Mouse (Mus musculus) olfactory bulb, adult 2 months (tissue): ENCODE data around the gene Gm16430. TPM values are rescaled to one million over a fixed set of nuclear protein-coding genes. Genes with fewer than 3 reads are reported as not detected.
"Not testable (repeated sequence)": the region's sequence is repeated elsewhere in the genome, so short reads cannot be mapped to it uniquely, and the experiment has no call there.

Source experiments
- H3K27ac ChIP-seq: fragments of 200-500 bp; 2 replicates; pipeline ENCODE4 v1.5.1; 2012; ENCODE audit warnings: low read depth, low read length; ENCODE audit not compliant: insufficient read depth
- H3K4me1 ChIP-seq: fragments of 200-500 bp; 2 replicates; pipeline ENCODE4 v1.6.1; 2012; ENCODE audit warnings: low read length; ENCODE audit not compliant: control insufficient read depth, insufficient read depth
- H3K4me3 ChIP-seq: fragments of 200-500 bp; 2 replicates; pipeline ENCODE4 v1.5.1; 2012; ENCODE audit warnings: mild to moderate bottlenecking, low read depth, low read length, moderate library complexity; ENCODE audit not compliant: insufficient read depth
- WGBS: fragments of 180-500 bp; shearing (Covaris S2); methylation state at CpG from one replicate; pipeline ENCODE4 v1.1.7; 2018; 5-methylcytosine and 5-hydroxymethylcytosine counted together
- polyA plus RNA-seq: library from polyadenylated mRNA; stranded (reverse); fragments of >200 nt; gene quantifications from 2 replicates; pipeline ENCODE4 v1.2.4, GENCODE M21; 2012; ENCODE audit warnings: low replicate concordance; ENCODE audit not compliant: missing spikeins, insufficient read depth, insufficient read length

Gm16430 gene
- polyA plus RNA-seq, result not detected in 2 replicates

DNA sequence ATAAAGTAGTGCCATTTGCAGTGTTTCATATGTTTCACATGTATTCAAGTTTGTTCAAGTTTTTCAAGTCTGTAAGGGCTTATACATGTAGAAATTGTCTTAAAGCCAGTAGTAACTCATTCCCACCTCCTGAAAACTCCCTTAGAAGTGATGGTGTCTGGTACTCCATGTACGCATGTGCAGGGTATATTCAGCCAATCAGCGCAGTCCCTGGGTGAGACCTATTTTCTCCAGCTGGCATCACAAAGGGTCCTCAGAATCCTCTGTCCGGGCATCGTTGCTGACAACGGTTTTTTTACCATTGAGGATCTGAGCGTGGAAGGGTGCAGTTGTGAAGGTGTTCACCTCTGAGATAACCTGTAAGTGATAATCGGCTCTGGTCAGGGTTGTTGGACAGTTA is at the start of gene Gm16430:
Gene Gm16430, plus strand, starts transcription at position 301 of the 400 bp plus-strand sequence.
- no CpG with 5 or more reads among the region's 7 CpGs for WGBS
- H3K4me3 ChIP-seq, H3K4me1 ChIP-seq, H3K27ac ChIP-seq: not testable (repeated sequence)

Other genes starting within 250 kb of the Gm16430 start
- not detected in 2 replicates for gene Gm16405, start 91.0 kb upstream of the Gm16430 start, polyA plus RNA-seq